Mouse (Mus musculus) embryonic facial prominence, embryonic 11.5 days (tissue): ENCODE data around the gene Ltbp4. TPM values are rescaled to one million over a fixed set of nuclear protein-coding genes. Genes with fewer than 3 reads are reported as not detected.

Source experiments
- ATAC-seq: fragments of 200-750 bp; cut with Nextera tagmentation; replicated peaks from 2 replicates; pipeline ENCODE4 v1.8.0; 2017; ENCODE audit warnings: low read depth; ENCODE audit not compliant: insufficient number of reproducible peaks, low FRiP score, low TSS enrichment
- DNase-seq: peaks from one replicate; pipeline ENCODE4 v3.0.0-alpha.2; 2015; ENCODE audit warnings: low spot score
- H3K27ac ChIP-seq: fragments of 300-500 bp; sonication (generic); replicated peaks from 2 replicates; pipeline ENCODE4 v1.5.1; 2014; ENCODE audit warnings: mild to moderate bottlenecking, low read depth, low read length, control low read depth
- H3K27me3 ChIP-seq: fragments of 300-500 bp; sonication (generic); 2 replicates; pipeline ENCODE4 v1.6.1; 2014; ENCODE audit warnings: mild to moderate bottlenecking, low read length, moderate library complexity, mixed read lengths; ENCODE audit not compliant: control insufficient read depth, insufficient read depth
- H3K36me3 ChIP-seq: fragments of 300-500 bp; sonication (generic); replicated peaks from 2 replicates; pipeline ENCODE4 v1.6.1; 2014; ENCODE audit warnings: low read depth, mild to moderate bottlenecking, low read length, moderate library complexity, mixed read lengths; ENCODE audit not compliant: control insufficient read depth, insufficient read depth
- H3K4me1 ChIP-seq: fragments of 300-500 bp; sonication (generic); 2 replicates; pipeline ENCODE4 v1.6.1; 2014; ENCODE audit warnings: low read length, mixed read lengths; ENCODE audit not compliant: control insufficient read depth, insufficient read depth
- H3K4me2 ChIP-seq: fragments of 300-500 bp; sonication (generic); 2 replicates; pipeline ENCODE4 v1.6.1; 2014; ENCODE audit warnings: low read depth, mild to moderate bottlenecking, control low read depth, low read length, moderate library complexity
- H3K4me3 ChIP-seq: fragments of 300-500 bp; sonication (generic); 2 replicates; pipeline ENCODE4 v1.5.1; 2014; ENCODE audit warnings: low read depth, low read length, control low read depth
- H3K9ac ChIP-seq: fragments of 300-500 bp; sonication (generic); replicated peaks from 2 replicates; pipeline ENCODE4 v1.6.1; 2014; ENCODE audit warnings: mild to moderate bottlenecking, control low read depth, low read length
- H3K9me3 ChIP-seq: fragments of 300-500 bp; sonication (generic); replicated peaks from 2 replicates; pipeline ENCODE4 v1.6.1; 2016; ENCODE audit warnings: mild to moderate bottlenecking, low read length, inconsistent platforms, mixed read lengths; ENCODE audit not compliant: control insufficient read depth
- WGBS: fragments of 180-500 bp; shearing (Covaris S2); extraction: QIAGEN DNeasy Blood & Tissue Kit; methylation state at CpG from one replicate; pipeline ENCODE4 v1.1.7; 2014; 5-methylcytosine and 5-hydroxymethylcytosine counted together
- polyA plus RNA-seq: library from polyadenylated mRNA; unstranded; fragments of >200 nt; fragmentation: Nextera tagmentation; extraction: Ambion mirVana; gene quantifications from 2 replicates; pipeline ENCODE4 v1.2.1, GENCODE M21; 2014

Gene Ltbp4
- polyA plus RNA-seq, 1 experiment from 2014 or later, result 6.3 TPM

DNA sequence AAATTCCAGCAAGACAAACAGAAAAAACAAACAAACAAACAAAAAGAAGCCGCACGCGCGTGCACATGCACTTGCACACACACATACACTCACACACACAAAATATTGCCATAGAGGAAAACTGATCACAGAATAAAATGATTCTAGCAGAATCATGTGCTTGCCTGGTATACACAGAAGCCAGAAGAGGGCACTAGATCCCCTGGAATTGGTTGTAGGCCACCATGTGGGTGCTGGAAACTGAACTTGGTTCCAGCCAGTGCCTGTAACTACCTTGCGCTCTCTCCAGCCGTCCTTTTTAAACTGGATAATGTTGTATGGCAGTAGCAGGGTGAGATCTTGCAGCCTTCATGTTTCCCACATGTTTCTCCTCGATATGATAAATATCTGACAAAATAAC is 48.8 kb downstream of the Ltbp4 start:
- Histone ChIP-seq H3K4me2 (no peak overlapping the region), H3K9ac (no peak overlapping the region), H3K9me3 (no peaks in the 10 kb centered on the region), H3K4me1 (no peaks in the 10 kb centered on the region), H3K36me3 (no peaks in the 10 kb centered on the region), H3K4me3 (no peak overlapping the region), H3K27me3 (no peaks in the 10 kb centered on the region), H3K27ac (no peak overlapping the region)
- ATAC-seq, result no peak
- 88% methylated on average over 7 of the region's 7 CpGs for WGBS
- no peak for DNase-seq

DNA sequence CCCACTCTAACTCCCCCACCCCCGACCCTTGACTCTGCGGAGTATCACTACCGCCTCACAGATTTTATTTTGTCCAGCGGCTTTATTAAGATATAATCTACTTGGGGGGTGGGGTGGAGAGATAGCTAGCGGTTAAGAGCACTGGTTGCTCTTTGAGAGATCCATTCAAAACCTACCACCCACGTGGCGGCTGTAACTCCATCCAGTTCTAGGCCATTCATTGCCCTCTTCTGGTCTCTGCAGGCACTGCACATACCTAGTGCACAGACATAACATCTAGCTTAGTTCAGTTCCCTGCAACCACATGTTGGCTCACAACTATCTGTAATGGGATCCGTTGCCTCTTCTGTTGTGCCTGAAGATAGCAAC is 51.8 kb downstream of the Ltbp4 start:
- Histone ChIP-seq H3K27me3 (no peaks in the 10 kb centered on the region), H3K4me1 (no peaks in the 10 kb centered on the region), H3K36me3 (peaks cover 4% of the 10 kb centered on the region), H3K9me3 (no peaks in the 10 kb centered on the region), H3K4me2 (peak overlapping the region; percentile 13; the same call in 1 of the 2 replicates), H3K9ac (no peak overlapping the region), H3K4me3 (no peak overlapping the region), H3K27ac (no peak overlapping the region)
- ATAC-seq (peak; percentile 69; the same call in 1 of the 2 replicates), DNase-seq (peak; percentile 88)
- 3% methylated on average over 8 of the region's 8 CpGs for WGBS

DNA sequence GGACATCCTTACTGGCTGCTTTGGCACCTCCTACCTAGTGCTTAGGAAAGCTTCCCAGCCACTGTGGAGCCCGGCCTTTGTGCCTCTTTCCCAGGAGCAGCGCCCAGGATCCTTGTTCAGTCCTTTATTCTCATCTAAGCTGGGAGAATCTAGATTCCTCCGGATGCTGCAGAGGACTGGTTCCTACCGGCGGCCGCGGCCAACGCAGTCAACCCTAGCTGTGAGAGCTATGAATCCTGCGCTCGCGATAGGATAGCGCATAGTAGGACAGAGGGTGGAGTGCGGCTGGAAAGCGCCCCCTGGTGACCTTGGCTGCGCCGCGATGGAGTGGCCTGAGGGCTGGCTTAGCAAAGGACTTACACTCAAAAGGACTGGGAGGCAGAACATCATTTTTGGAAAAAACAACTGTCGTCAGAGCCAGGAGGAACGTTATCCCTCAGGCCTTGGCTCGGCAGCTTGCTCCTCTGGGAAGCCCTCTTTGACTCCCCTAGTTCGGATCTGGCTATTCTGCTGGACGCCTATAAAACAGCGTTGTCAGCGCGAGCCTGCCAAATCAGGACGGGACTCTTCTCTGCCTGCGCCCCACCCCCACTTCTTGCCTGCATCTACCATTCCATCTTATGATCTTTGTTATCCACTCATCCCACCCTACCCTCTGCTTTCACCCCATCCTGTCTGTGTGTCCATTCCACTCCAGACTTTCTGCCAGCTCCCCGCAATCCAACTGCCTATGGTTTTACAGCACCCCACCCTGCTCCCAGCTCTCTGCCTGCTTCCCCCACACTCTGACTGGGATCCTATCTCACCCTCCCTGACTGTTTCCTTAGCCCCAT is 52.4 kb downstream of the Ltbp4 start:
- Histone ChIP-seq H3K36me3 (peaks cover 4% of the 10 kb centered on the region), H3K9me3 (no peaks in the 10 kb centered on the region), H3K4me3 (0 out of 2 replicates have a peak overlapping the region, but pooled peaks have one; percentile 10), H3K4me1 (no peaks in the 10 kb centered on the region), H3K27me3 (no peaks in the 10 kb centered on the region), H3K9ac (peak overlapping the region; percentile 37; the same call in 1 of the 2 replicates), H3K27ac (no peak overlapping the region), H3K4me2 (peak overlapping the region; percentile 13)
- ATAC-seq (peak; percentile 36; the same call in 1 of the 2 replicates), DNase-seq (peak; percentile 54)
- under 1% methylated on average over 28 of the region's 28 CpGs for WGBS

DNA sequence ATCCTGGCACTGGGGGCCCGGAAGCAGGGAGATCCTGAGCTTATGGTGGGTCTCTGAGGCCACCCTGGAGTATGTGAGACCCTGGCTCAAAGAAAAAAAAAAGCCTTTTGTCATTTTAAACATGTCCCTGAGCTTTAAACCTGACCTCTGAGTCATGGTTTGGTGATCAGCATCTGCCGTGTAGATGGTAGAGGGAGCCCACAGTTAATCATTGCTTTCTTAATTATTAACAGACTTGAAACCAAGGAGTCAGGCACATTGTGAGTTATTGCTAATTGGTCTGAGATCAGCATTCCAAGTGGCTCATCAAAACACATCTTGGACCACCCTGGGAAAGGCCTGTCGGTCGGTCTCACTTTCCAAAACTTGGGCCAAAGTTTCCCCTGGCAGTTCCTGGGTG is 55.3 kb downstream of the Ltbp4 start:
- Histone ChIP-seq H3K27ac (no peak overlapping the region), H3K4me1 (no peaks in the 10 kb centered on the region), H3K27me3 (no peaks in the 10 kb centered on the region), H3K4me3 (no peak overlapping the region), H3K4me2 (no peak overlapping the region), H3K36me3 (peaks cover 12% of the 10 kb centered on the region), H3K9me3 (no peaks in the 10 kb centered on the region), H3K9ac (no peak overlapping the region)
- no peak for ATAC-seq
- DNase-seq, result no peak
- 58% methylated on average over 4 of the region's 4 CpGs for WGBS

DNA sequence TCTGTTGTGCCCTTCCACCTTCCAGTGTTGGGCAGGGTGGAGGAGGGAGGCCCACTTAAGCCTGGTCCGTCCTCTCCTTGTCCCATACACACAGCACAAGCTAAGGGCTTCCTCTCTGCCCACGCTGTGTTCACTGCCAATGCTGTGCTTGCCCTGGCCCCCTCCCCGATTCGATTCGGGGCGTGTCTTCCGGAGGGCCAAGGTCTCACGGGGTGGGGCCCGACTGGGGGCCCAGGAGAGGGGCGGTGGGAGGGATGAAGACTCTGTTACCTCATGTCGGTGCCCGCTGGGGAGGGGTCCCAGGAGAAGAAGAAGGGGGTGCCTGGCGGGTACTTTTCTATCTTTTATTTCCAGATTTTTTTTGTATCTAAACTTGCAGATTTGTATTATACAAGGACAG is 55.8 kb downstream of the Ltbp4 start:
- no peaks in the 10 kb centered on the region for H3K9me3 ChIP-seq
- H3K27me3 ChIP-seq, result no peaks in the 10 kb centered on the region
- DNase-seq, result no peak
- no peak overlapping the region for H3K9ac ChIP-seq
- no peak overlapping the region for H3K4me3 ChIP-seq
- peaks cover 12% of the 10 kb centered on the region for H3K36me3 ChIP-seq
- H3K27ac ChIP-seq, result no peak overlapping the region
- 75% methylated on average over 13 of the region's 13 CpGs for WGBS
- no peaks in the 10 kb centered on the region for H3K4me1 ChIP-seq
- ATAC-seq, result no peak
- no peak overlapping the region for H3K4me2 ChIP-seq

DNA sequence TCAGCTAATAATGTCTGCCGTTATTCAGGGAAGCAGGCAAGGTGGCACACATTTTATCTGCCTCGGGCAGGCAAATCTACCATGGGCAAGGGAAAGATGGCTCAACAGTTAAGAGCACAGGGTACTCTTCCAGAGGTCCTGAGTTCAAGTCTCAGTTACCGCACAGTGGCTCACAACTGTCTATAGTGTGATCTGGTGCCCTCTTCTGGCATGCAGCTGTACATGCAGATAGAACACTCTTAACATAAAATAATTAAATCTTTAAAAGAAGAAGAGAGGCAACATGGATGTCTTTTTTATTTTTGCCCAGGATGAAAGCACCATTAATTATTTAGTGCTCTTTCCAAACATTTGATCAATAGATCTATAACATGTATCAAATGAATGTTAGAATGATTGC is 60.3 kb downstream of the Ltbp4 start:
- no peaks in the 10 kb centered on the region for H3K27me3 ChIP-seq
- WGBS, result 92% methylated on average over 3 of the region's 3 CpGs
- ATAC-seq, result no peak

DNA sequence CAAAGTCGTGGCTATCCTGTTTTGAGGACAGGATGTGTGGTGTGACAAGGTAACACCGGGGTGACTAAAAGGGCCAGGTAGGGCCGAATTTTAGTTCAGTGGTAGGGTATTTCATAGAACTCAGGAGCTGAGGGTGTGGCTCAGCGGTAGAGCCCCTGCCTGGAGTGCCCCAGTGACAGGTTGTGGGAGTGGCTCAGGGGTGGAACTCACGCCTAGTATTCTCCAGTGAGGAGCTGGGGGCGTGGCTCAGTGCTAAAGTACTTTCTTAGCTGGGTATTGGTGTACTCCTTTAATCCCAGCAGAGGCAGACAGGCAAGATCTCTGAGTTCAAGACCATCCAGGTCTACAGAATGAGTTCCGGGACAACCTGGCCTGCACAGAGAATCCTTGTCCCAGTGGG is 61.5 kb downstream of the Ltbp4 start:
- 54% methylated on average over 7 of the region's 7 CpGs for WGBS
- DNase-seq, result no peak
- Histone ChIP-seq H3K4me1 (no peaks in the 10 kb centered on the region), H3K36me3 (peaks cover 13% of the 10 kb centered on the region), H3K4me2 (no peak overlapping the region), H3K9me3 (no peaks in the 10 kb centered on the region), H3K9ac (no peak overlapping the region), H3K27me3 (no peaks in the 10 kb centered on the region), H3K27ac (no peak overlapping the region), H3K4me3 (no peak overlapping the region)
- ATAC-seq, result no peak

More for the DNA sequence above, 60.3 kb downstream of the Ltbp4 start:
- no peak overlapping the region for H3K27ac ChIP-seq
- H3K4me3 ChIP-seq, result no peak overlapping the region
- DNase-seq, result peak; percentile 24
- no peak overlapping the region for H3K9ac ChIP-seq
- H3K9me3 ChIP-seq, result no peaks in the 10 kb centered on the region
- no peaks in the 10 kb centered on the region for H3K4me1 ChIP-seq
- no peak overlapping the region for H3K4me2 ChIP-seq
- peaks cover 13% of the 10 kb centered on the region for H3K36me3 ChIP-seq

DNA sequence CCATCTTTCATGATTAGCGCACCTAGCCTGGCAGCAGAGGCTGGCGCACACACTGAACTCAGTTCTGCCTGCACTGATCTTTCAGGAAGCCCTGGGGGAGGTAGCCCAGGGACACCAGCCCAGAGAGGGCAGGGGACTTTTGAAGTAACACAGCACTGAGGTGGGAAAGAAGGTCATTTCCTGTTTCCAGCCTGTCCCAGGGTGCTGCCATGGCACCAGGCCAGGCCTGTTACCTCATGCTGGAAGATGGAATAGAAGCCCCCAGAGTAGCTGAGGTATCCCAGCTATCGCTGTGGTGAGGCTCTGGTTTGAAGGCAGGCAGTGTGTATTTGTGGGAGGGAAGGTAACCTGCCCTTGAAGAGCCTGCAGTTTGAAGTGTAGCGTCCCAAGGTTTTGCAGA is 62.6 kb downstream of the Ltbp4 start:
- H3K4me1 ChIP-seq, result no peaks in the 10 kb centered on the region

More for the DNA sequence above, 62.6 kb downstream of the Ltbp4 start:
- no peak overlapping the region for H3K4me3 ChIP-seq
- no peak overlapping the region for H3K4me2 ChIP-seq
- no peak overlapping the region for H3K9ac ChIP-seq
- DNase-seq (no peak), ATAC-seq (no peak)
- H3K27ac ChIP-seq, result no peak overlapping the region
- H3K36me3 ChIP-seq, result peaks cover 9% of the 10 kb centered on the region
- no peaks in the 10 kb centered on the region for H3K9me3 ChIP-seq
- WGBS, result 93% methylated on average over 4 of the region's 4 CpGs
- H3K27me3 ChIP-seq, result no peaks in the 10 kb centered on the region
